Mouse (Mus musculus) C2C12 (cell line): ENCODE measurements around the gene Gan.

ENCODE experiments used
- CEBPB ChIP-seq: IDR thresholded peaks from one replicate; pipeline ENCODE4 v1.6.1; 2011; ENCODE audit warnings: low read depth, mild to moderate bottlenecking, control low read depth, moderate library complexity
- CTCF ChIP-seq: IDR thresholded peaks from one replicate; pipeline ENCODE4 v1.5.1; 2011; ENCODE audit not compliant: control insufficient read depth, insufficient read depth, insufficient read length
- FOSL1 ChIP-seq: IDR thresholded peaks from one replicate; pipeline ENCODE4 v1.8.0; 2011; ENCODE audit warnings: mild to moderate bottlenecking, low read length; ENCODE audit not compliant: poor library complexity, insufficient read depth, severe bottlenecking
- MAX ChIP-seq: IDR thresholded peaks from one replicate; pipeline ENCODE4 v1.6.1; 2011; ENCODE audit warnings: mild to moderate bottlenecking, control low read depth
- MYOD1 ChIP-seq: IDR thresholded peaks from one replicate; pipeline ENCODE4 v1.6.1; 2011; ENCODE audit warnings: low read depth; ENCODE audit not compliant: control insufficient read depth, insufficient read length
- MYOG ChIP-seq: IDR thresholded peaks from one replicate; pipeline ENCODE4 v1.6.1; 2011; ENCODE audit not compliant: control insufficient read depth, insufficient read length; ENCODE audit errors: extremely low read depth
- USF1 ChIP-seq: IDR thresholded peaks from one replicate; pipeline ENCODE4 v1.6.1; 2011; ENCODE audit warnings: low read depth, mild to moderate bottlenecking, control low read depth, moderate library complexity

DNA sequence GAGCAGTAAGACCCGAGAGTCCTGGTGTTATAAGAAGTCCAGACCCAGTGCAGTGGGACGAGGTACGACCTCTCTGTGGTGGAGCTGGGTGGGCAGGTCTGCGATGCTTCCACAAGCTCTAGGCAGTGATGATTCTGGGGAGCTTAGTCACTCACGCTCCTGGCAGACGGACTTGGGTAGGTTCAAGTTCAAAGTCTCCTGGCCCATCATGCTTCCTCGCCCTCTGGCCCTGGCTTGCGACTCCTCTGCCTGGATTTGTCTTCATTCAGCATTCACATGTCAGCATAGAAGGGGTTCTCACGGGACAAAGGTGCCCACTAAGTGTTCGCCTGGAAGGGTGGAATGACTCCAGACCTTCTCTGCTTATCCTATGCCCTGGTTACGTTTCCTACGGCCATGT is 68.4 kb downstream of the Gan start:
- TF ChIP-seq MYOG (no peak), CTCF (no peak), FOSL1 (no peak), CEBPB (no peak), MYOD1 (no peak), USF1 (no peak), MAX (no peak)
